Mouse (Mus musculus): ENCODE results near the gene Hif3a. TPM values are rescaled to one million over a fixed set of nuclear protein-coding genes. Genes with fewer than 3 reads are reported as not detected.
"Not testable (repeated sequence)": the region's sequence is repeated elsewhere in the genome, so short reads cannot be mapped to it uniquely, and the experiment has no call there.

The Hif3a gene
- not detected for polyA plus RNA-seq (2012; fragmentation: generic; extraction: Trizol)
- long read RNA-seq, experiment 1: 0 reads
- long read RNA-seq, experiment 2: 0 reads

DNA sequence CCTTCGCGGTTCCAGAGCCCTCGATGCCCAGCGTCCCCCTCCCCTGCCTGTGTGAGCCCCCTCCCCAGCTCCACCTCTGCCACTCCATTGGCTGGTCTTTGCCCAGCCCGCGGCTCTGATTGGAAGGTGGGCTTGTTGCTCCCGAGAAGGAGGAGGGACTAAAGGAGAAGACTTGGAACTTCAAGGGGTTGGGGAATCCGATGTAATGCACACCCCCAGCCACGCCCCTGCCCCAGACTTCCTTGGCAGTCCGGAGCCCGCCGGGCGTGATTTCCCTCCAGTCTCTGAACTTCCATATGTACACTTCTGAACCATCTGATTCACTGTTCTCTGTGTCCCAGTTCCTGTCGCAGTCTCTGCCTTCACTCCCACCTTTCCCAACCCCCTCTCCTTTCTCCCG is at the start of gene Hif3a:
Gene Hif3a, minus strand, starts transcription at position 39 of the 400 bp plus-strand sequence.
- no peak for TF ChIP-seq MAX (IDR thresholded peaks at IDR 0.05)
- no peak for TF ChIP-seq CTCF (IDR thresholded peaks at IDR 0.05; ENCODE audit: control insufficient read depth, insufficient read depth, insufficient read length)
- TF ChIP-seq MYOG (IDR thresholded peaks at IDR 0.05; ENCODE audit: control insufficient read depth, extremely low read depth, insufficient read length): no peak
- no peak for TF ChIP-seq FOSL1 (IDR thresholded peaks at IDR 0.05; ENCODE audit: insufficient read depth, low read length, poor library complexity, severe bottlenecking)
- no peak for TF ChIP-seq USF1 (IDR thresholded peaks at IDR 0.05; ENCODE audit: low read depth)
- no peak for TF ChIP-seq MYOD1 (IDR thresholded peaks at IDR 0.05; ENCODE audit: control insufficient read depth, insufficient read length, low read depth)
- TF ChIP-seq CEBPB (IDR thresholded peaks at IDR 0.05; ENCODE audit: low read depth): no peak
- peaks cover 19% of the 10 kb centered on the region for H3K27me3 ChIP-seq (ENCODE audit: control insufficient read depth, insufficient read depth, insufficient read length)
- no peaks in the 10 kb centered on the region for H3K79me2 ChIP-seq (ENCODE audit: control insufficient read depth, insufficient read depth)
- H3K79me3 ChIP-seq (ENCODE audit: low read depth): no peaks in the 10 kb centered on the region
- H3K36me3 ChIP-seq (ENCODE audit: control insufficient read depth, insufficient read depth): no peaks in the 10 kb centered on the region
- no peak within 1 kb of the TSS for H3K4me3 ChIP-seq (ENCODE audit: insufficient read depth, poor library complexity, severe bottlenecking)
- no peak within 1 kb of the TSS for H3ac ChIP-seq (ENCODE audit: control insufficient read depth, insufficient read length, low read depth)

DNA sequence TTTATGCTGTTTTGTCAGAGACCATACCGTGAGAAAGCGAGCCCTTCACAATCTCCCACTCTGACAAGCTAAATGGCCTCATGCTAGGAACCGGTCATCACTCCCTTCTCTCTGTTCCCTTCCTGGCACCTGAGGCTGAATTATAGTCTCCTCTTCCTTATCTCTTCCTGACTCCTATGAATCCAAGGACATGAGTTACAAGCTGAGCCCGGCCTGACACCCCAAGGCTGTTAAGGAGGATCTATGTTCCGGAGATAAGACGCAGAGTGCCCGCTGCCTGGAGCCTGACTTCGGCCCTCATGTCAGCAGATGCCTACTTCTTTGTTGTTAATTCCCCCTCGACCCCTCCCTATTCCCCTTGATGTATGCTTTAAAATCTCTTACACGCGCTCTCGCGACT is 39.4 kb upstream of the Hif3a start:
- not testable (repeated sequence) for H3K4me3 ChIP-seq (ENCODE audit: insufficient read depth, poor library complexity, severe bottlenecking); H3K79me3 ChIP-seq (ENCODE audit: low read depth); H3K27me3 ChIP-seq (ENCODE audit: control insufficient read depth, insufficient read depth, insufficient read length); H3K36me3 ChIP-seq (ENCODE audit: control insufficient read depth, insufficient read depth); H3ac ChIP-seq (ENCODE audit: control insufficient read depth, insufficient read length, low read depth); H3K79me2 ChIP-seq (ENCODE audit: control insufficient read depth, insufficient read depth)

DNA sequence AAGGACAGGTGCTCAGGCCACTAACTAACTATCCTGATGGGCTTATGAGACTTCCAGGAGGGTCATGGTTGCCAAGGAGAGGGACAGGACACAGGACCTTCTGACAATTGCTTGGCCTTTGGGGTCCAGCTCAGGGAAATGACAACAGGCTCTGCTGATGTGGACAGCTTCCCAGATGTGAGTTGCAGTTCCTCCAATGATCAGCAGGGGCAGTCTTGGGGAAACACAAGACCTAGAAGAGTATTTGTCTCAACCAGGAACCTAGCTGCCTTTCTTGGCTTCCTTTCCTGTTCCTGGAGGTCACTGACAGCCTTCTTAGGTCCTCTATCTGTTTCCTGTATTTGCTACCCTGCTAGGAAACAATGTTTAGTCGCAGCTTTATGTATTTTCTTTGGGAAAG is 29.1 kb upstream of the Hif3a start:
- Histone ChIP-seq H3K27me3 (ENCODE audit: control insufficient read depth, insufficient read depth, insufficient read length) (no peaks in the 10 kb centered on the region), H3K79me2 (ENCODE audit: control insufficient read depth, insufficient read depth) (no peaks in the 10 kb centered on the region), H3ac (ENCODE audit: control insufficient read depth, insufficient read length, low read depth) (no peak overlapping the region), H3K4me3 (ENCODE audit: insufficient read depth, poor library complexity, severe bottlenecking) (no peak overlapping the region), H3K36me3 (ENCODE audit: control insufficient read depth, insufficient read depth) (no peaks in the 10 kb centered on the region), H3K79me3 (ENCODE audit: low read depth) (no peaks in the 10 kb centered on the region)
- TF ChIP-seq USF1 (IDR thresholded peaks at IDR 0.05; ENCODE audit: low read depth): no peak
- no peak for TF ChIP-seq FOSL1 (IDR thresholded peaks at IDR 0.05; ENCODE audit: insufficient read depth, low read length, poor library complexity, severe bottlenecking)
- no peak for TF ChIP-seq MYOG (IDR thresholded peaks at IDR 0.05; ENCODE audit: control insufficient read depth, extremely low read depth, insufficient read length)
- no peak for TF ChIP-seq CTCF (IDR thresholded peaks at IDR 0.05; ENCODE audit: control insufficient read depth, insufficient read depth, insufficient read length)
- TF ChIP-seq CEBPB (IDR thresholded peaks at IDR 0.05; ENCODE audit: low read depth): no peak
- TF ChIP-seq MYOD1 (IDR thresholded peaks at IDR 0.05; ENCODE audit: control insufficient read depth, insufficient read length, low read depth): no peak
- TF ChIP-seq MAX (IDR thresholded peaks at IDR 0.05): no peak

DNA sequence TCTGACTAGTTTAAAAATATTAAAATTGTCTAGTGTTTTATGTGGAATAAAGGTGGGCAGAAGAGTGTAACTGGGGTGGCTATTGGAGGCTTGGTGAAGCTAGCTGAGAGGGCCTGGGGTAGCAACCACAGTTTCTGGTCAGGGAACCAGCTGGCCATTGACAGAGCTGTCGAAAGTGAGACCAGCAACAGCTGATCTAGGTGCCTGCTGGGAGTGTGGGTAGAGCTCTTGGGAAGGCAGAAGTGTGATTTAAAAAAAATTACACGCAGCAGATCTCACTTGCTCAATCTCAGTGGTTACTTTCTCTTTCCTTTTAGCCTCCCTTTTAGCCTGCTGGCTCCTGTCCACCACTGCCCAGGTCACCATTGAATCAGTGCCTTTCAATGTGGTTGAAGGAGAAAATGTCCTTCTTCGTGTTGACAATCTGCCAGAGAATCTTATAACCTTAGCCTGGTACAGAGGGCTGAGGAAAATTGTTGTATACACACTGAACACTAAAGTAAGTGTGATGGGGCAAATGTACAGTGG is 27.9 kb upstream of the Hif3a start:
- no peaks in the 10 kb centered on the region for H3K79me3 ChIP-seq (ENCODE audit: low read depth)
- no peaks in the 10 kb centered on the region for H3K79me2 ChIP-seq (ENCODE audit: control insufficient read depth, insufficient read depth)
- no peaks in the 10 kb centered on the region for H3K36me3 ChIP-seq (ENCODE audit: control insufficient read depth, insufficient read depth)
- H3K27me3 ChIP-seq (ENCODE audit: control insufficient read depth, insufficient read depth, insufficient read length): no peaks in the 10 kb centered on the region
- H3ac ChIP-seq (ENCODE audit: control insufficient read depth, insufficient read length, low read depth): no peak overlapping the region
- TF ChIP-seq MYOD1 (IDR thresholded peaks at IDR 0.05; ENCODE audit: control insufficient read depth, insufficient read length, low read depth): no peak
- TF ChIP-seq CEBPB (IDR thresholded peaks at IDR 0.05; ENCODE audit: low read depth): no peak
- no peak for TF ChIP-seq MYOG (IDR thresholded peaks at IDR 0.05; ENCODE audit: control insufficient read depth, extremely low read depth, insufficient read length)
- no peak for TF ChIP-seq FOSL1 (IDR thresholded peaks at IDR 0.05; ENCODE audit: insufficient read depth, low read length, poor library complexity, severe bottlenecking)
- TF ChIP-seq USF1 (IDR thresholded peaks at IDR 0.05; ENCODE audit: low read depth): no peak
- no peak for TF ChIP-seq MAX (IDR thresholded peaks at IDR 0.05)
- no peak for TF ChIP-seq CTCF (IDR thresholded peaks at IDR 0.05; ENCODE audit: control insufficient read depth, insufficient read depth, insufficient read length)
- no peak overlapping the region for H3K4me3 ChIP-seq (ENCODE audit: insufficient read depth, poor library complexity, severe bottlenecking)

DNA sequence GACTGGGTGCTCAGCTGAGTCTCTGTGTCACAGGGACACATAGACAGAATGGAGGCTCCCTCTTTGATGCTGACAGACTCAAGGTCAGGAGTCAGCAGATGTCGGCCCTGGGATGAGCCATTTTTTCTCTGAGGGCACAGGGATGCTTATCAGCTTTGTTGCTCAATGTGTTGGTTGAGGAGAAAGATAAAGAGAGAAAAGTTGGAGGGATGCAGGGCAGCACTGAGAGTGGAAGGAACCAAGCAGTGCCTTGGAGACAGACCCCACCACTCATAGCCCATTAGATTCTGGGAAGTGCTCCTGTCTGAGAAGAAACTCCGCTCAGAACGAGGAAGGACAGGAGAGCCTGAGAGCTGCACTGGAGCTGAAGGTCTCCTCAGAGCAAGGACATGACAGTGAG is 25.5 kb upstream of the Hif3a start:
- Histone ChIP-seq H3K4me3 (ENCODE audit: insufficient read depth, poor library complexity, severe bottlenecking) (no peak overlapping the region), H3K36me3 (ENCODE audit: control insufficient read depth, insufficient read depth) (no peaks in the 10 kb centered on the region), H3K79me2 (ENCODE audit: control insufficient read depth, insufficient read depth) (no peaks in the 10 kb centered on the region), H3ac (ENCODE audit: control insufficient read depth, insufficient read length, low read depth) (no peak overlapping the region), H3K79me3 (ENCODE audit: low read depth) (no peaks in the 10 kb centered on the region), H3K27me3 (ENCODE audit: control insufficient read depth, insufficient read depth, insufficient read length) (no peaks in the 10 kb centered on the region)
- TF ChIP-seq FOSL1 (IDR thresholded peaks at IDR 0.05; ENCODE audit: insufficient read depth, low read length, poor library complexity, severe bottlenecking) (no peak), MAX (IDR thresholded peaks at IDR 0.05) (no peak), USF1 (IDR thresholded peaks at IDR 0.05; ENCODE audit: low read depth) (no peak), MYOD1 (IDR thresholded peaks at IDR 0.05; ENCODE audit: control insufficient read depth, insufficient read length, low read depth) (no peak), CEBPB (IDR thresholded peaks at IDR 0.05; ENCODE audit: low read depth) (no peak), MYOG (IDR thresholded peaks at IDR 0.05; ENCODE audit: control insufficient read depth, extremely low read depth, insufficient read length) (no peak), CTCF (IDR thresholded peaks at IDR 0.05; ENCODE audit: control insufficient read depth, insufficient read depth, insufficient read length) (no peak)

DNA sequence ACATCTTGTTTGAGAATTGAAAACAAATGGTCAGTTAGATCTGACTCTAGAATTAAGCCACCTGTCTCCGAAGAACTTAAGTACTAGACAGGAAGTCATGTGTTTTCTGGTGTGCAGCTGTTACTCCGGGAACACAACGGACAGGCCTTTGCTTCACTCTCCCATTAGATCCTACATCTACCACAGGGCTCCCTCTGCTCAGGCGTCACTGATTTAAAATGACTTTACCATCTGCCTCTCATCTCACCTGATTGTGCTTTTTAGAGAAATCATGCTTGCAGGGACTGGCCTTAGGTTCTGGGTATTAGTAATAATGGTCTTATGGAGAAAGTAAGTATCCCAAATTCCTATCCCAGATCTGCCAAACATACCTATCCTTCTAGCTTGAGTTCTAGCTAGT is 20.5 kb upstream of the Hif3a start:
- Histone ChIP-seq H3K36me3 (ENCODE audit: control insufficient read depth, insufficient read depth) (no peaks in the 10 kb centered on the region), H3K27me3 (ENCODE audit: control insufficient read depth, insufficient read depth, insufficient read length) (no peaks in the 10 kb centered on the region), H3ac (ENCODE audit: control insufficient read depth, insufficient read length, low read depth) (no peak overlapping the region), H3K4me3 (ENCODE audit: insufficient read depth, poor library complexity, severe bottlenecking) (no peak overlapping the region), H3K79me2 (ENCODE audit: control insufficient read depth, insufficient read depth) (no peaks in the 10 kb centered on the region), H3K79me3 (ENCODE audit: low read depth) (no peaks in the 10 kb centered on the region)
- TF ChIP-seq CEBPB (IDR thresholded peaks at IDR 0.05; ENCODE audit: low read depth) (no peak), MYOD1 (IDR thresholded peaks at IDR 0.05; ENCODE audit: control insufficient read depth, insufficient read length, low read depth) (no peak), USF1 (IDR thresholded peaks at IDR 0.05; ENCODE audit: low read depth) (no peak), MAX (IDR thresholded peaks at IDR 0.05) (no peak), MYOG (IDR thresholded peaks at IDR 0.05; ENCODE audit: control insufficient read depth, extremely low read depth, insufficient read length) (no peak), CTCF (IDR thresholded peaks at IDR 0.05; ENCODE audit: control insufficient read depth, insufficient read depth, insufficient read length) (no peak), FOSL1 (IDR thresholded peaks at IDR 0.05; ENCODE audit: insufficient read depth, low read length, poor library complexity, severe bottlenecking) (no peak)
